Mouse (Mus musculus) kidney, adult 2 months (tissue): Measurements from ENCODE around the gene Srr.

ENCODE experiments used
- CTCF ChIP-seq: fragments of 200-500 bp; conservative IDR thresholded peaks from 2 replicates; pipeline ENCODE4 v1.5.1; 2011; ENCODE audit warnings: low read depth, mild to moderate bottlenecking, control low read depth, low read length, moderate library complexity, mixed read lengths; ENCODE audit not compliant: insufficient read depth, insufficient read length
- POLR2A ChIP-seq: fragments of 200-500 bp; IDR thresholded peaks from one replicate; pipeline ENCODE4 v1.6.1; 2011; ENCODE audit warnings: low read depth, low read length, control low read depth

DNA sequence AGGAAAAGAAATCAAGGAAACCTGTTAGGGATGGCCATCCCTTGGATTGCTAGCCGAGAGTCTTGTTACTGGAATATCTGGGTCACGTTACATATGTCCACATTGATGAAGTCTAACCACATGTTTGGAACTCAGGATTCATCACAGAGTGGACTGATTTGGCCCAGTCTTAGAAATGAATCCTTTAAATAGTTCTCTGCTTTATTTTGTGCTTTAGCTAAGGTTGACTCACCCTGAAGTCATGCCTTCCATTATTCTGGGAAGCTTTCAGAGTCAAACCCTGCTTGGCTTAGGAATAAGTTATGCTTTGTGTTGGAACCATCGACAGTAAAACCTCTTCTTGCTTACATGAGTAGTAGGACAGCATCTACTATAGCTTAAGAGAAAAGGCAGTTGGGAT, 39.8 kb upstream of the Srr start:
- TF ChIP-seq POLR2A (no peak), CTCF (no peak)
